Mouse (Mus musculus) kidney, adult 11 months (tissue): ENCODE results near the gene Atxn1.
A peak's percentile ranks its signal among the peaks of the same experiment; 100 is the strongest.

Source experiments
- DNase-seq: peaks from one replicate; pipeline ENCODE4 v3.0.0; 2022

Atxn1 gene

GRCm38 (mm10) chr13:45923086-45923485 is 41.7 kb downstream of the Atxn1 start:
- DNase-seq: no peak

DNA sequence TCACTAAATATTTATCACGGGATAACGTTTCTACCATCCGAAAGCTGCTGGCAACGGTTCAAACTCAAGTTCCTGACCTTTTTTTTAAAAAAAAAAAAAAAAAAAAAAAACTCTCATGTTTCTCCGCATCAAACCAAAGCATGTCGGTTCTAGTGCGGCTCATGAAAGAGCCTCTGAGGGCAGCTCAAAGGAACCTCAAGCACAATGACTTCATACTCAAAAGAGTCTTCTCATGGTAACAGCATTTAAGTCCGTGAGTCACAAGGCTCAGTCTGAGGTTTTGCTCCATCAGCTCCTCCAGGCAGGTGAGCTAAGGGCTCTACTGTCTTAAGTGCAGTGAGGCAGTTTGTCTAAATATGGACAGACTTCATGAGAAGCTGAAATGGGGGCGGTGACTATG is 42.3 kb downstream of the Atxn1 start:
- DNase-seq: no peak

DNA sequence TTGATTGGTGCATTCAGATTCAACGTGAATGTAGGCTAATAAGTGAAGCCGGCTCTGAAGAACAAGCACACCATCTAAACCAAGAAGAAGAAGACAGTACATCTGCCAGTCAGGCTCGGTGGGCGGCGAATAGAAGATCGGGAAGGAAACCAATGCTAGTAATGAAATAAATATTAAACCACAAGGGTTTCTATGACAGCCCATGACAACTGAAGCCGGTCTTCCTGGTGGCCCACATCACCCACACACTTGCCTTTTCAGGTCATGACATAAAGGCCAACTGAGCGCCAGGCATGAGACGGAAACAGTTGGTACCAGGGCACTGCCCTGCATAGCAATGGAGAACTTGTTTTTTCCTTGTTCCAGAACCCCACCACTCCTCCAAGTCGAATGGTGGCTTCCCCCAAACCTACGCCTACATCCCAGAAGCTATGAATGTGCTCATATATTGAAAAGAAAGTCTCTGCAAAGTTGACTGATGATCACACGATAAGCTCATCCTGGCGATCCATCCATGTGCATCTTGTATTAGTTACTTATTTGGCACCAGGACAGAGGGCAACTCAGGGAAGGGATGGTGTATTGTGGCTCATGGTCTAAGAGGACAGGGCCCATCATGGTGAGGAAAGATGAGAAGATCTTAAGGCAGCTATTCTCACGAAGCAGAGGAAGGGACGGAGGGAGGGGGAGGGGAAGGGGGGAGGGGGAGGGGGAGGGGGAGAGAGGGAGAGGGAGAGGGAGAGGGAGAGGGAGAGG is 45.7 kb downstream of the Atxn1 start:
- no peak for DNase-seq

DNA sequence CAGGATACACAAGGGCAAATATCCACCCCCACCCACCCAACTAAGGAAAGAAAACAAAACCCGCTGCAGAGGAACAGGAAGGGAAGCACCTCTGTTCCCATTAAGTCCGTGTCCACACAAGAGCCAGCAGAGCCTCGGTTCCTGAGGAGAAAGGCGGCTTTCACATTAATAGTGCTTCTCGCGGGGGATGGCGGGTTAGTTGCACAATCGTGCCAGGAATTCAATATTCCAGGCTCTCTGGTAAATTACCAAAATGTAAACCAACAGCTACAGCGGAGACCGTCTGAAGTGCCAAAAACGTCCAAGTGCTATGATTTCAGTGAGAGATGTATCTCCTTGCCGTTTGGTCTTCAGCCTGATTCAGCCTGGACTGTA is 46.8 kb downstream of the Atxn1 start:
- DNase-seq: no peak

DNA sequence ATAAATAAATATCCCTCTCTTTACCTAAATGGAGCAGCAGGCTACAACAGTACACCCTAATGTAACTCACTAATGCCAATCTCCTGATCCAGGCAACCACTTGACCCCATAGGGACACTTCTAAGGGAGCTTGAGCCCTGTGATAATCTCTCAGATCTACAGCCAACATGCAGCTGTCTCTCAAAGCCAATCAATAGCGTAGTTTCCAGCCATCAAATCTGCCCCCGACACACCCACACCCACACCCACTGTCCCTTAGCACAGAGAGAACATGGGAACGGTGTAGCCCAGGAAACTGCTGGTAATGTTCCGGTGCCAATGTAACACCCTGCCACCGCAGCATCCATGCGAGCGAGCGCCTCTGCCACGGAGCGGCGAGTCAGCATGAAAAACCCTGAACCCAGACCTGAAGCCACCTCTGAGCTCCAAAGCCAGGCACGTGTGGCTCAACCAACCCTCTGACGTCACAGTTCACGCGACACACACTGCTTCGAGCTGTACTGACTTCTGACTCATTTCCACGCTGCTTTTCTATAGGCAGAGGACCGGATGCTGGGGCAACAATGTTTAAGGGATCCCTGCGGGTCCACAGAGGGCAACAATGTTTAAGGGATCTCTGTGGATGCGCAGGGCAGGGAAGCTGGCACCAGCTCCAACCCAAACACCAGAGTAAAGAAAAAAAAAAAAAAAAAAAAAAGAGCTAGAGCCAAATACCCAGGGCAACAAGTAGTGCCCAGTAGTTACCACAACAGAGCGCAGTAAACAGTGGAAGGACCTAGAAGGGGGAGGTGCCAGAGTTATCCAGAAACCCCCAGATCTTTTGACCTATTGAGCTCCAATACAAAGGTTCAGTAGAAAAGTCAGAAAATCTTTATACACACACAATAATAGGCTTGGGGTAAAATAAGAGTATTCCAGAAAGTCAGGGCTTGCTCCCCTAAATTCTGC is 47.5 kb downstream of the Atxn1 start:
- no peak for DNase-seq

DNA sequence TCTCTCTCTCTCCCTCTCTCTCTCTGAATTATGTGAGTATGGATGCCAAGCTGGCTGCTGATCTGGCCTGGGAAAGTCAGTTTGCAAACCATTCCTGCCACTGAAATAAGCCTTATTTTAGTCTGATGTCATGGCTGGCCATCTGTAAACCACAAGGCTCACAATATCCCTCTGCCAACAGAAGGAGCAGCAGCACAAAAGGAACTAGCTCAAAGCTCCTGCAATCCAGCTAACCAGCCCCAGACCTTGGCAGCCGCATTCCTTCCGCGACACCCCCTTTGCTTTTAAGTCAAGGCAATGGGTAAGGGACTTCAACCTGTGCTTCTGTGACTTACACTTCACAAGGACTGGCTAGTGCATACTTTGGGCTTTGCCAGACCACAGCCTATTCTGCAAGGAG is 48.9 kb downstream of the Atxn1 start:
- DNase-seq: no peak

DNA sequence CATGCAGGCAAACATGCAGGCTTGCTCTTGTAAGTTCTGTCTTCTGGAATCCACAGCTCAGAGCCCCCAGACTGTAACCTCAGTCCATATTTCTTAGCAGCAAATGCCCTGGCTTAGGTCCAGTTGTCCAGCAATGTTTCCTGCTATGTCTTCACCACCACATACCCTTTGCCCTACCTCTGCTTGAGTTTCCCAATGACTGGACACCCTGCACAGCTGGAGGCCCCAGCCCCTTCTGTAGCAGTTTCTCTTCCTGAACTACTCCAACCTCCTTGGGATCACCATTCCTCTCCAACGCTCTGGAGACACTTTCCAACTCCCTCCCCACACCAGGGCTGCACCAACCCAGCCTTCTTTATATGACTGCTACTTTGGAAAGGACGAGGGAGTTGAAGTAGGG is 49.8 kb downstream of the Atxn1 start:
- peak; percentile 38 for DNase-seq

GRCm38 (mm10) chr13:45914117-45914516 is 50.7 kb downstream of the Atxn1 start:
- no peak for DNase-seq

DNA sequence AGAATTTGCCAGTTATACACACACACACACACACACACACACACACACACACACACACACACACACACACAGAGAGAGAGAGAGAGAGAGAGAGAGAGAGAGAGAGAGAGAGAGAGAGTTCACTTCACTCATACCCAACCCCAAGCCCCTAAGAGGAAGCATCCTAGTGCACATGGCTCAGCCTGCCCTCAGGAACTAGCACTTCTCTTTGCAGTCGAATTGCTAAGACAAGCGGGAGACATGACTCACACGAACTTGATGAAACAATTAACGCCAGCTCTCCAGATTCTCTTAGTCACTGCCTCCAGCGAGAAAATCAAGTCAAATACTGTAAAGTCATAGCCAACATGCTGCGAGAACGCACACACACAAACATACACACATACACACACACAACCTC is 53.0 kb downstream of the Atxn1 start:
- DNase-seq: no peak

DNA sequence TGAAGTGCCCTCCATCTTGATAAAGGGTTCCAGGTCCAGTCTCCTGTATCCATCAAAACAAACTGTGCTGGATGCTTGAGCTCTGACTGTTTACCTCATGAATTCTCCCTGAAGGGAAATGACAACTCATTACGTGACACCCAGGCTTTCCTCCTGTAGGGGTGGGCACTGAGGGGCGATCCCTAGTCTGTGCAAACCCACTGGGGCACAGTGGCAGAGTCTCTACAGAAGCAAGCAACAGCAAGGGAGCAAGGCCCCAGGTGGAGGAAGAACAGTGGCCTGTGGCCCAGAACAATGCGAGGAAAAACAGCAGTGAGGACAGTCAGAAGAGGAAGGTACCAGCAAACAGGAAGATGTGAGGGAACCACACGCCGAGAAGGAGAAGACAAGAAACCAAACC is 53.7 kb downstream of the Atxn1 start:
- DNase-seq: no peak

DNA sequence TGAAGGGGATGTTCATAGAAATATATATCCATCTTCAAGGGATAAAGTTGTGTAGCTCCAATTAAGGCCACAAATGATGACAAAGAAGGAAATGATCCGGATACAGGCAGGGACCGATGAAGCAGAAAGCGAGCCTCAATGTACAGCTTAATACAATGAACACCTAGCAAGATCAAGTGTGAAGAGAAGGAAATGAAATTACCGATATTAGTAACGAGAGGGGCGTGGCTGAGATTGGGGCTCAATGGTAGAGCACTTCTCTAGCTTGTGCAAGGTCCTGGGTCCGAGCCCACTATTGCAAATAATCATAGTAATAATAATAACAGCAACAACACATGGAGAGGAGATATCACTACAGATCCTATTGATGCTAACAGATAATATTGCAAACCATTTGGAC is 54.5 kb downstream of the Atxn1 start:
- no peak for DNase-seq

DNA sequence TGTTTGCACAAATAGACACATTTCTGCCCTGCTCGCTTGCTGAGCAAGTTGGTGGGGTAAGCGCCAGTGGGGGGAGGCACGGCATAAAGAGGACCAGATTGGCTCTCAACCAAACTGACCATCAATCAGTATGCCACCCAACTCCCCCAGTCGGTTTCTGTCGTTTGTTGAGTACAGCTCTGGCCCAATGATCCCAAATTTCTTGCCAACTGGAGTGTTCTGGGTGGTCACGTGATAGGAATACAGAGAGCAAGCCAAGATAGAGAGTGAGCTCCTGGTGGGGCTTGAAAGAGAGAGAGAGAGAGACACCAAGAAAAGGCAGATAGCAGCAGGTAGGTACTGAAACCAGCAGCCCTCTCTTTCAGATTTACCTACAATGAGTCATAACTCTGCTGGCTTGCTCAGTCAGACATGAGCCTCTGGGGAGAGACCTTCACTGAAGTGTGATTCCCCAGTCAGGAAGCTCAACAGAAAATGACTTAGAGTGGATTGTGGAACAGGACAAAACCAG is 57.6 kb downstream of the Atxn1 start:
- no peak for DNase-seq

- DNase-seq: peak; percentile 45
These were observed 58.2 kb downstream of the Atxn1 start for GRCm38 (mm10) chr13:45906438-45907166.

- no peak for DNase-seq
These were observed 59.9 kb downstream of the Atxn1 start for GRCm38 (mm10) chr13:45904955-45905354.

DNA sequence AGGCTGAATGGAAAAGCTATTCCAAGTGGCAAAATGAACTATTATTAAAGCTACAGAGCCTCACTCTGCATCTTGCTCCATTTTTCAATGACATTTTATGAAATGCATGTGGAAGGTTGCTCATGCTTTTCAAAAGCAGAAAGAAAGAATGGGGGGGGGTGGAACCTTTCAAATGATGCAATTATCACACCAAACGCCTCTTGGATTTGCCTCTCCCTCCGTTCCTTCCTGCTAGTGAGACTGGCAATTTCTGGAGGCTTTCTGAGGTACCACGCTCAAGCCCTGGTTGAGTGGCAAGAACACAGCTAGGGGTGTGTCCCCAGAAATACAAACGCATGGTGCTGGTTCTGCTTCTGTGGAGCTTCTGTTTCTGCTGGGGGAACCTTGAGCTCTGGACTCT is 60.4 kb downstream of the Atxn1 start:
- DNase-seq: no peak

DNA sequence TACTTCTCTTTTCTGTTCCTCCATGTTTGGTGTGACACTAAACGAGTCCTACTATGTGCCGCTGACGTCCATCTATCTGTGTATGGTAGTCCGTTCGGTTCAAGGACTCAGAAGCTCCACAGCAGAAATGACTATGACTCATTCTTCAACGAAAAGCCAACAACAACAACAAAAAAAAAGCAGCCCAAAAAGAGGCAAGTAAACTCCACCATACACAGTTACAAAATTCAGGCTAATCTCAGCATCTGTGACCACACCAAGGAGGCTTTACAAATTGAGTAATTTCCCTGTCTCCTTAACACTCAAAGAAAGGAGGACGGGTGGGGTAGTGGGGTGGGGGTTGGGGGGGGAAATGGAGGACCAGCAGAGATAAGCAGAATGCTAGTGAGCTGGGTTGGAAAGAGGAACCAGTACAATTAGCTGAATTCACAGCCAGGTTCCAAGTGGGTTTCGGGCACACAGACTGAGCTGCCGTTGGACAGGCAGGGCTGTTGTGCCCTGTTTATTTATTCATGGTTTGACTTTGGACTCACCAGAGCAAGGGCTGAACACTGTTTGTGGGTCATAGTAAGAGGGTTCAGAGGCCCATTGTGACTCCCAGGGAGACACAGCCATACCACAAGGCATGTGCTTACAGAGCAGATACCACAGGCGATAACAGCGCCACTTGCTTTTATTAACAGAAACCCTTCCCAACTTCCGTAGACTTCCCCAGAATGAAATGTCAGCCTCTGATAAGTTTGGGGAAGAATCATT is 61.1 kb downstream of the Atxn1 start:
- peak; percentile 65 for DNase-seq

GRCm38 (mm10) chr13:45902457-45902856 is 62.4 kb downstream of the Atxn1 start:
- DNase-seq: no peak

GRCm38 (mm10) chr13:45900776-45901175 is 64.0 kb downstream of the Atxn1 start:
- no peak for DNase-seq

DNA sequence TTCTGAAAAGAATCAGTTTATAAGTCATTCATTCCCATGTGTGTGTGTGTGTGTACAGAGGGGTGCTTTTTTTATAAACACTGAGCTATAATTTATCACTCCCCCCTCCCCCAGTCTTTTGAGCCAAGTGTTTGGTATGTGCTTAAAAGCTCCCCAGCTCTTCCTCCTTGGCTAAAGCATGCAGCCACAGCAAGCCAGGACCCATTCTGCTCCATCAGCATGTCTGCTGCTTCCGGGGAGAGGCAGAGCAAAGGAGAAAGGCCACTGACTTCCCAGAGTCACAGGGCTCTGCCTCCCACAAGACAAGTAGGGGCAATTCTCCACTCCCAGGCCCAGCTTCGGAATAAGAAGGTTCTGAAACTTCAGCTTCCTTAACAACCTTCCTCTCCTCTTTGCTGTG is 67.2 kb downstream of the Atxn1 start:
- peak; percentile 63 for DNase-seq

DNA sequence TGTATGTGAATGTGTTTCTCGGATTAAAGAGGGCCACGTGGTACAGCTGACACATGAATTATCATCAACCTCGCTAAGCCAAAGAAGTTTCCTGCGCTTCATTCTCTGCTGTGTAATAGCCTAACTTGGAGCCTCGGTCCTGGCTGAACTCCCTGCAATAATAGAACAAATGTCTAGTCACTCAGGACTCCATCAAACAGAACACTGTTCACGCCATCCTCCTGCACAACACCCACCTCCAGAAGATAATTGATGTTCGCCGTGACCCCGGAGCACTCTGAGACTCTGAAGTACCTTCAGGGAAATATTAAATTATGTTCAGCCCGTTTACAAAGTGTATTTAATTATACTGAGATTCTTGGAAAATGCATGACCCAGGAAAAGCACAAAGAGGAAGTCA is 70.0 kb downstream of the Atxn1 start:
- no peak for DNase-seq

- DNase-seq: no peak
These were observed 70.6 kb downstream of the Atxn1 start for GRCm38 (mm10) chr13:45894234-45894633.

- no peak for DNase-seq
These were observed 73.7 kb downstream of the Atxn1 start for GRCm38 (mm10) chr13:45891073-45891472.
